Mouse (Mus musculus): Measurements from ENCODE around the gene Pld3. TPM values are rescaled to one million over a fixed set of nuclear protein-coding genes. Genes with fewer than 3 reads are reported as not detected.

Gene Pld3
- polyA plus RNA-seq, 1 experiment from 2014 or later, result 107 TPM

GRCm38 (mm10) chr7:27587741-27588140, 34.7 kb upstream of the Pld3 start:
- Histone ChIP-seq H3K36me3 (peaks cover 18% of the 10 kb centered on the region), H3K27me3 (no peaks in the 10 kb centered on the region), H3K9me3 (no peaks in the 10 kb centered on the region), H3K27ac (no peak overlapping the region), H3K4me3 (replicated peaks) (no peak overlapping the region), H3K4me1 (replicated peaks) (peaks cover 4% of the 10 kb centered on the region), H3K4me2 (replicated peaks) (no peak overlapping the region), H3K9ac (replicated peaks) (no peak overlapping the region)
- 89% methylated on average over 2 of the region's 2 CpGs for WGBS
- ATAC-seq, result no peak

- Histone ChIP-seq H3K9ac (replicated peaks) (no peak overlapping the region), H3K4me3 (replicated peaks) (no peak overlapping the region), H3K4me1 (replicated peaks) (no peaks in the 10 kb centered on the region), H3K36me3 (peaks cover 27% of the 10 kb centered on the region), H3K4me2 (replicated peaks) (no peak overlapping the region), H3K27me3 (no peaks in the 10 kb centered on the region), H3K9me3 (no peaks in the 10 kb centered on the region), H3K27ac (no peak overlapping the region)
- no peak for ATAC-seq
- WGBS, result 88% methylated on average over 2 of the region's 2 CpGs
These were observed 33.8 kb upstream of the Pld3 start for GRCm38 (mm10) chr7:27586861-27587260.

- Histone ChIP-seq H3K9ac (replicated peaks) (no peak overlapping the region), H3K4me2 (replicated peaks) (no peak overlapping the region), H3K4me3 (replicated peaks) (no peak overlapping the region), H3K4me1 (replicated peaks) (no peaks in the 10 kb centered on the region), H3K27ac (no peak overlapping the region), H3K27me3 (no peaks in the 10 kb centered on the region), H3K9me3 (no peaks in the 10 kb centered on the region), H3K36me3 (peaks cover 85% of the 10 kb centered on the region)
- WGBS, result 94% methylated on average over 14 of the region's 14 CpGs
- ATAC-seq, result no peak
These were observed 27.6 kb upstream of the Pld3 start for GRCm38 (mm10) chr7:27580380-27581174.

- Histone ChIP-seq H3K4me1 (replicated peaks) (no peaks in the 10 kb centered on the region), H3K4me3 (replicated peaks) (no peak overlapping the region), H3K9me3 (no peaks in the 10 kb centered on the region), H3K27me3 (no peaks in the 10 kb centered on the region), H3K4me2 (replicated peaks) (no peak overlapping the region), H3K9ac (replicated peaks) (no peak overlapping the region), H3K36me3 (peaks cover 93% of the 10 kb centered on the region), H3K27ac (no peak overlapping the region)
- 88% methylated on average over 7 of the region's 7 CpGs for WGBS
- ATAC-seq, result no peak
These were observed 25.4 kb upstream of the Pld3 start for GRCm38 (mm10) chr7:27578465-27578864.

DNA sequence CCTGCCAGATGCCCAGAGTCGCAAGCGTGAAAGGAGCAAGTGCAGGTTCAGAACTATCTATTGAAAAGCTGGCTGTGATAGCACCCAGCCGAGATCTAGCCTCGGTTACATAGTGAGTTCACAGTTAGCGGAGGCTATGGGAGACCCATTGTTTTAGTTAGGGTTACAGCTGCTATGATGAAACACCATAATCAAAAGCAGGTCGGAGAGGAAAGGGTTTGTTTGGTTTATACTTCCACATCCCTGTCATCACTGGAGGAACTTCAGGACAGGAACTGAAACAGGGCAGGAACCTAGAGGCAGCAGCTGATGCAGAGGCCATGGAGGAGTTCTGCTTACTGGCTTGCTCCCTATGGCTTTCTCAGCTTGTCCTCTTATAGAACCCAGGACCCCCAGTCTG, 24.6 kb upstream of the Pld3 start:
- no peak overlapping the region for H3K9ac ChIP-seq (replicated peaks)
- no peak for ATAC-seq
- WGBS, result 92% methylated on average over 6 of the region's 6 CpGs
- no peaks in the 10 kb centered on the region for H3K27me3 ChIP-seq
- no peaks in the 10 kb centered on the region for H3K9me3 ChIP-seq
- H3K4me1 ChIP-seq (replicated peaks), result no peaks in the 10 kb centered on the region
- no peak overlapping the region for H3K27ac ChIP-seq
- H3K4me3 ChIP-seq (replicated peaks), result no peak overlapping the region
- H3K36me3 ChIP-seq, result peaks cover 87% of the 10 kb centered on the region
- no peak overlapping the region for H3K4me2 ChIP-seq (replicated peaks)

GRCm38 (mm10) chr7:27576914-27577313, 23.9 kb upstream of the Pld3 start:
- no peak overlapping the region for H3K9ac ChIP-seq (replicated peaks)
- no peak overlapping the region for H3K27ac ChIP-seq
- H3K27me3 ChIP-seq, result no peaks in the 10 kb centered on the region
- no peak overlapping the region for H3K4me2 ChIP-seq (replicated peaks)
- 73% methylated on average over 6 of the region's 6 CpGs for WGBS
- H3K9me3 ChIP-seq, result no peaks in the 10 kb centered on the region
- no peak overlapping the region for H3K4me3 ChIP-seq (replicated peaks)
- peaks cover 87% of the 10 kb centered on the region for H3K36me3 ChIP-seq
- no peaks in the 10 kb centered on the region for H3K4me1 ChIP-seq (replicated peaks)
- no peak for ATAC-seq

- no peaks in the 10 kb centered on the region for H3K9me3 ChIP-seq
- WGBS, result 92% methylated on average over 14 of the region's 14 CpGs
These were observed 21.3 kb upstream of the Pld3 start for GRCm38 (mm10) chr7:27574124-27574880.

DNA sequence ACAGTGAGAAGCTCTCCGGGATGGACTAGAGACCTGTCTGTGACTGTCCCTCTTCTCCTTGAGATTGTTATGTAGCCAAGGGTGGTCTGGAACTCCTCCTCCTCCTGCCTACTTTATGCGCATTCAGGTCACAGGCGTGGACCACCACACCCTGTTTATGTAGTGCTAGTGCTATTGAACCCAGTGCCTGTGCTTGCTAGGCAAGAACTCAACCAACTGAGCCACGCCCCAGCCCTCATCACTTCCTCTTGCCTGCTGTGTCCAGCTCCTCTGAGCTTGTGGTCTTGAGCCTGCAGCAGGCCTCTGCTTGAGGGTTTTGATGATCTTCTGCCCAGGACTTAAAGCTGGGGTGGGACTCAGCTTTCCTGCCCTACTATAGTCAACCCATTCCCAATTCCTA, 19.1 kb upstream of the Pld3 start:
- Histone ChIP-seq H3K4me3 (replicated peaks) (no peak overlapping the region), H3K36me3 (peaks cover 84% of the 10 kb centered on the region), H3K9me3 (no peaks in the 10 kb centered on the region), H3K9ac (replicated peaks) (no peak overlapping the region), H3K27me3 (no peaks in the 10 kb centered on the region), H3K4me1 (replicated peaks) (no peaks in the 10 kb centered on the region), H3K4me2 (replicated peaks) (no peak overlapping the region), H3K27ac (no peak overlapping the region)
- ATAC-seq, result no peak
- WGBS, result 98% methylated on average over 4 of the region's 4 CpGs

More at GRCm38 (mm10) chr7:27574124-27574880, 21.3 kb upstream of the Pld3 start:
- no peak overlapping the region for H3K9ac ChIP-seq (replicated peaks)
- H3K4me3 ChIP-seq (replicated peaks), result no peak overlapping the region
- no peak overlapping the region for H3K27ac ChIP-seq
- no peak overlapping the region for H3K4me2 ChIP-seq (replicated peaks)
- no peak for ATAC-seq
- peaks cover 82% of the 10 kb centered on the region for H3K36me3 ChIP-seq
- H3K27me3 ChIP-seq, result no peaks in the 10 kb centered on the region
- no peaks in the 10 kb centered on the region for H3K4me1 ChIP-seq (replicated peaks)

DNA sequence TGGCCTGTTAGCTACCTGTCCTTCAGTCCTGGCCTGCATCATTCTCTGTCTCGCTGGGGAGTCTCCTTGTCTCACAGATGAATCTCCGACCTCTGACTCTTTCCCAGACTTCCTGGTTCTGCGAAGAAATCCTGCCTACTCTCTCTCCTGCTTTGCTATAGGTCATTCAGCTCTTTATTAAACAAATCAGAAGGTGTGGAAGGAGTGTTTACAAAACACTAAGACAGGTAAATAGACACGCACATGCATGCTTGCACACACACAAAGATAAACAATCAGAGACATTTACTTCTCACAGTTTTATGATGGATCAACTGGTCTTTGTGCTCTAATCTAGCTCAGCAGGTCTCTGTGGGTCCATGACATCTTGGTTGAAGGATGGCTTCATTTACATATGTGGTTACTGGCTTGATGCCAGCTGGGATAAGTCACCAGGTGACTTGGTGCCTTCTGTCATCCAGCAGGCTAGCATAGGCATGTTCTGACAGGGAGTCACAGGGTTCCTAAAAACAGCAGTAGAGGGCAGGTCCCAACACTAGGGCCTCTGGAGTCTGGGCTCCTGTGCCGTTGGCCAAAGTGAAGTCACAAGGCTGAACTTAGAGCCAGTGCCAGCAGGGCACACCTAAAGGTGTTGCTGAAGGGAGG, 16.7 kb upstream of the Pld3 start:
- WGBS, result 90% methylated on average over 5 of the region's 5 CpGs
- Histone ChIP-seq H3K4me3 (replicated peaks) (no peak overlapping the region), H3K27ac (no peak overlapping the region), H3K27me3 (no peaks in the 10 kb centered on the region), H3K36me3 (peaks cover 76% of the 10 kb centered on the region), H3K4me2 (replicated peaks) (no peak overlapping the region), H3K4me1 (replicated peaks) (no peaks in the 10 kb centered on the region), H3K9me3 (no peaks in the 10 kb centered on the region), H3K9ac (replicated peaks) (no peak overlapping the region)
- ATAC-seq, result no peak

DNA sequence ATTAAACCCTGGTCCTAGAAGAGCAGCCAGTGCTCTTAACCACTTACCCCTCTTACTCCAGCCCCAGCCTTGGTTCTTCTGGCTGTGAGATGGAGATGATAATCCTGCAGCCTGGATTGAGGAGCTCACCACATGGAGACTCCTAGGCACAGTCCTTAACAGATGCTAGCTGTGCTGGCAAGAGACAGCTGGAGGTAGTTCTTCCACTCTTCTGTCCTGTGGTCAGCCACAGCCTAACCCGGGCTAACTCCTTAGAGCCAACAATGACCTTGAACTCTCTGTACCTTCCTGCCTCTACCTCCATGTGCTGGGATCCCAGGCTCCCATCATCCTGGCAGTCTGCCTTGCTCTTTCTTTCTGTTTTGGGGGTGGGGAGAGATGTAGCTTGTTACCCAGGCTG, 8.0 kb upstream of the Pld3 start:
- Histone ChIP-seq H3K9ac (replicated peaks) (no peak overlapping the region), H3K4me2 (replicated peaks) (no peak overlapping the region), H3K27ac (no peak overlapping the region), H3K36me3 (peaks cover 74% of the 10 kb centered on the region), H3K27me3 (no peaks in the 10 kb centered on the region), H3K4me3 (replicated peaks) (no peak overlapping the region), H3K9me3 (no peaks in the 10 kb centered on the region), H3K4me1 (replicated peaks) (no peaks in the 10 kb centered on the region)
- no peak for ATAC-seq
- 100% methylated on average over 1 of the region's 1 CpGs for WGBS

DNA sequence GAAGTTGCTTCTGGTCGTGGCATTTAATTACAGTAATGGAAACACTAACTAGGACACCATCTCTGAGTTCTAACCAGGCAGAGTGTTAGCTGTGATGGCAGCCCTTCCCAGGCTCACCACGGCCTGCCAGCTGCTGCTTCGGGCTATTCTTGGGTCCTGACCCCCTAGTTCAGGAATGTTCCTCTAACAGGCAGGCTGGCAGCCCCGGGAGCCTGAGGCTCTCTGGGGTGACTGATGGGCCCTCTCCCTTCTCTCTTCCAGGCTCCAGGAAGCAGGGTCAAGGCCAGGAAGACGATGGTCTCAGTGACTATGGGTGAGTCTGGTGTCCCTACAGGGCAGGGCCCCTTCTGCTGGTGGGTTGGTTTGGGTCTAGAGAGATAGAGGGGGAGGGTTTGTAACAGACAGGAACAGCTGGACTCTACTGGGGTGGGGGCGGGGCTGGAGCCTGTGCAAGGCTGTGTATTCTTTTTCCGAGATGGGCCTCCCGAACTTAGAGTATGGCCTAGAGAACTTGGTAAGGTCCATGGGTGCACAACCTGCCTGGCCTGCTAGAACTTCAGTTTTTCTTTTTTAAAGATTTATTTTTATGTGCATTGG, 7.4 kb upstream of the Pld3 start:
- Histone ChIP-seq H3K9me3 (no peaks in the 10 kb centered on the region), H3K4me1 (replicated peaks) (no peaks in the 10 kb centered on the region), H3K27me3 (no peaks in the 10 kb centered on the region), H3K36me3 (peaks cover 75% of the 10 kb centered on the region), H3K27ac (no peak overlapping the region), H3K4me3 (replicated peaks) (no peak overlapping the region), H3K9ac (replicated peaks) (no peak overlapping the region), H3K4me2 (replicated peaks) (no peak overlapping the region)
- no peak for ATAC-seq
- 82% methylated on average over 8 of the region's 8 CpGs for WGBS

DNA sequence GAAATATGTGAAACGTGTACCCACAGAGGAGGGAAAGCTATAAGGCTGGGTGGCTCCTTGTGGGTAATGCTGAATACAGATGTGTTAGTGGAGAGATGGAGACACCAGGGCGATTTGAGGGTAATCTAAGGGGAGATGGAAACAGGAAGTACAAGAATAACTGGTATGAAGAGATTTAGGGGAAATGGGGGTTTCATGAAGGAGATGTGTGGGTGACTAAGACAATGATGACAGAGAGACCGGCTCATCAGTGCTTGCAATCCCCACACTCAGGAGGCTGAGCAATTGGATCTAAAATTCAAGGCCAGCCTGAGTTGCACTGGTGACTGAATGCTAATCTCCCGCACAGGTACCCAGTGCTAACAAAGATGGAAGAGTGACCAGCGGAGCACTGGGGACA, 948 bp downstream of the Pld3 start:
- WGBS, result 53% methylated on average over 5 of the region's 5 CpGs

More for the DNA sequence above, 948 bp downstream of the Pld3 start:
- peak overlapping the region; percentile 89 for H3K4me2 ChIP-seq (replicated peaks)
- H3K4me1 ChIP-seq (replicated peaks), result peaks cover 19% of the 10 kb centered on the region
- no peaks in the 10 kb centered on the region for H3K27me3 ChIP-seq
- H3K9ac ChIP-seq (replicated peaks), result 0 out of 2 replicates have a peak overlapping the region, but pooled peaks have one; percentile 73
- no peak overlapping the region for H3K27ac ChIP-seq
- H3K36me3 ChIP-seq, result peaks cover 12% of the 10 kb centered on the region
- ATAC-seq, result no peak
- peak overlapping the region; percentile 60; the same call in 1 of the 2 replicates for H3K4me3 ChIP-seq (replicated peaks)
- H3K9me3 ChIP-seq, result no peaks in the 10 kb centered on the region
